Mouse (Mus musculus) activated CD4-positive, CD25-positive, alpha-beta regulatory T cell (primary cell): ENCODE results near the gene Vmn1r1. TPM values are rescaled to one million over a fixed set of nuclear protein-coding genes. Genes with fewer than 3 reads are reported as not detected.

Experiments used
- polyA plus RNA-seq, 2 experiments: library from polyadenylated mRNA; unstranded; fragments of 100-300 nt; shearing (Covaris generic); gene quantifications; one replicate each; pipeline ENCODE4 v1.2.1; 2017

The Vmn1r1 gene
- polyA plus RNA-seq: under 1 TPM in 1 of 2 experiments, not detected in 1; 0.05 TPM

DNA sequence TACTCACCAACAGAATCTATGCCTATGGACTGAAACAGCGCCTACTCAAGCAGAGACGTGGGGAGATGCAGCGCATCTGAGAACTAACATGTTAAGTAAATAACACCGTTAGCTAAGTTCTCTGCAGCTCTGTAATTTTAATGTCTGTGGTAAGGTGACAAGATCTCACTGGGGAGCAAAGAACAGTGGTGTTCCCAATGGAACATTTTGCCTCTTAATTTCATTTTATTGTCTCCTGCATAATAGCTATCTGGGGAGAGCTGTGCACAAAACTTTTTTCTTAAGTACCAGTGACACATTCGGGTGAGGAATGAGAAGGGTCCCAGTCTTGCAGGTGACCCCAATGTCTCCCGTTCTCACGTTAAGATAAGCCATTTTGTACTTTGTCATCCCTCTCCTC lies at the start of gene Vmn1r1:
TSS of gene Vmn1r1 (minus strand) at position 101 of the 400 bp plus-strand sequence.

DNA sequence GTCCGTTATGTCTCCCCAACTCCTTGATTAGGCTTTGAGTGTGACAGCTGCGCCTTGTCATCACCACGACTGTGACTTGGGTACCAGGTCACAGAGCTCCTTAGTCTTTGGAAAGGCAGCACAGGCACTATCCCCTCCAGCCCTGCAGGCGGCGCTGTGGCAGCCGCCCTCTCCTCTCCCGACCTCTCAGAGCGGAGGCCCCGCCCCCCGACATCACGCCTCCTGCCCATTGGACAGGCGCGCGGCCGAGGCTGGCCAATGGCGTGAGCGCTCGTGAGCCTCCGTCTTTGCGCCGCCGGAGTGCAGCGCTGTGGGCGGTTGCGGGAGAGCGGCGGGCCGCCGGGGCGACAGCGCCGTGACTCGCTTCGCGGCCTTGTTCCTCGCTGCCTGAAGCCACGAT lies 39.8 kb downstream of the Vmn1r1 start, which contains the start of gene Srp9:
TSS of gene Srp9 (plus strand) at position 232 of the 400 bp plus-strand sequence.

Other genes with a start within 250 kb of the Vmn1r1 start
- 1 to 10 TPM in 1 of 2 experiments, under 1 TPM in 1; 0.32 to 2.1 TPM for gene Enah, start 144.5 kb downstream of the Vmn1r1 start, polyA plus RNA-seq
- gene Srp9, start 39.7 kb downstream of the Vmn1r1 start, polyA plus RNA-seq: 100 to 1,000 TPM; 194 to 237 TPM
- 100 to 1,000 TPM; 137 to 152 TPM for gene Degs1, start 118.3 kb upstream of the Vmn1r1 start, polyA plus RNA-seq
- gene Fbxo28, start 177.1 kb upstream of the Vmn1r1 start, polyA plus RNA-seq: 10 to 100 TPM; 47.7 to 54.8 TPM
- gene Trp53bp2, start 244.7 kb upstream of the Vmn1r1 start, polyA plus RNA-seq: 10 to 100 TPM; 22.3 to 24.4 TPM